Mouse (Mus musculus) CH12F3 (cell line): ENCODE results near the gene Wwox.

ENCODE experiments used
- in situ Hi-C: fragments of 300-500 bp; cut with MboI; formaldehyde crosslinking; loops from 2 replicates; pipeline ENCODE4 v1.14.3; 2020; ENCODE audit warnings: low sequenced_read_pairs

The Wwox gene

DNA sequence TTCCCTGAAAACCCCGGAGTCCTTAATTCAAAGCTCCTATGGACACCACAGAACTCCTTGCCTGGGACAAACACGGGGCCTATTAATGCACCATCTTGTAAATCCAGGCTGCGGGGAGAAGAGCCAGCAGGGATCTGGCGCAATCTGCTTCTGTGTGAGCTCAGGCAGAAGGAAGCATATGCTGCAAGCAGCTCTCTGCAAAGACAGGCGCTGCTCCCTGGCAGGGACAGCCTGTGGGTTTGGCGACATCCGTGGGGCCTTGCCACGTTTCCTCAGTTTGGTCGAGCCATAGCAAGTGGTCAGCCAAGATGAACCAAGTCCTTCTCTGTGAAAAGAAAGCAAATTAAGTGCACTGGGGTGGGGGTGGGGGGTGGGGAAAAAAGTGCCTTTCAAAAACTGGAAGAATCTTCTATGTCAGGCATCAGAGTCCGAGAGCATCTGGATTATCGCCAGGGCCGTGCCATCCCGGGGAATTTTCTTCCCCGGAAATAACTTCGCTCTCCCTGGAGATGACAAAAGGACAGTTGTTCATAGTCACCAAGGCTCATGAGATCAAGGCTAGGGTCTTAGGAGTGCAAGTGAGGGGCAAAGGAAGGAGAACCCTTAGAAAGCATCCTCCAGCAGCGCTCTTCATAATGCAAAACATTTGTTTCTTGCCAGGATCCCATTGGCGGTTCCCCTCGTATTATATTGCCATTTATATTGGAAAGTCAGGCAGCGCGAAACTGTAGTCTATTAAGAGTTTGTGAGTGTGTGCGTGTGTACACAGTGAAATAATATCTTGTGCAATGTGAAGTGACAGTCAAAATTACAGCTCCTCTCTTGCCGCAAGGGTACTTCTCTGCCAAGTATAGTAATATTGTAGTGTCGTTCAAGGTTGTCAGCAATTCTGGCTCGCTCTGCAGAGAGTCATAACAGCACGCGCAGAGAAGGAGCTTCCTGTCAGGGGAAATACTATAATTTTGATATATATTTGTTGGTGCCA lies 152.1 kb downstream of the Wwox start:
- in situ Hi-C loops, result no loop called here

GRCm38 (mm10) chr8:114593424-114594157 lies 154.1 kb downstream of the Wwox start:
- in situ Hi-C loops, result no loop called here

DNA sequence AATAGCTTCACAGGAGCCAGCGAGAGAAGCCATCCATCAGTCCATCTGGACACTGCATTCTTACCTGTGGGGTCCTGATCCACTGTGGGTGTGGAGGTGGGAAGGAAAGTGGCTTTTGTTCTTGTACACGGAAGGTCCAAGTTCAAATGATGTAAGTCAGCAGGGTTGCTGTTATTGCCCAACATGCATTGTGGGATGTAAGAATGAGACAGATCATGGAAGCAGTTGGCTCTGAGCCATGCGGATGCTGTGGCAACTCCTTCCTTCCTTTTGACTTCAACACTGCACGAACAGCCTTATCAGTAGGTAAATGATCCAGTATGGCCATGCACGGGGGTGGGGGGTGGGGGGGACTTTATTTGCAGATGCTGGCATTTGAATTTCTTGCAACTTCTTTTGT lies 155.4 kb downstream of the Wwox start:
- in situ Hi-C loops, result no loop called here

DNA sequence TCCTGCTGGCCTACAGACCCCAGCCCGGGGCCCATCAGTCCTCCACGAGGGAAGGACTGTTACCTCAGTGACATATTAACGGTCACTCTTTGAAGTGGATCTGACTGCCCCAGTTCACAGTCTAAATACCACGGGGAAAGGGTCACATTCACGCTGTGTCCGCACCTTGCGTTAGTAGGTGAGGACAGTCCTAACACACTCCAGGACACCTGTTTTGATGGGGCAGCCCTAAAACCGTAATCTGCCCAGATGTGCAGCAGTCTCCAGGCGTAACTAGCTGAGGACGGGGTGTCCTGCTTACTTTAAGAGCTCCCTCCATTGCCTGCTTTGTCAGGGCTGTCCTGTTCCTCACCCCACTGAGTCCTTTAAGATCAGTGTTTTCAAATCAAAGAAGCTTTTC lies 160.1 kb downstream of the Wwox start:
- in situ Hi-C loops, result no loop called here

- in situ Hi-C loops, result no loop called here
Measured at GRCm38 (mm10) chr8:114600196-114600595, 160.7 kb downstream of the Wwox start.

DNA sequence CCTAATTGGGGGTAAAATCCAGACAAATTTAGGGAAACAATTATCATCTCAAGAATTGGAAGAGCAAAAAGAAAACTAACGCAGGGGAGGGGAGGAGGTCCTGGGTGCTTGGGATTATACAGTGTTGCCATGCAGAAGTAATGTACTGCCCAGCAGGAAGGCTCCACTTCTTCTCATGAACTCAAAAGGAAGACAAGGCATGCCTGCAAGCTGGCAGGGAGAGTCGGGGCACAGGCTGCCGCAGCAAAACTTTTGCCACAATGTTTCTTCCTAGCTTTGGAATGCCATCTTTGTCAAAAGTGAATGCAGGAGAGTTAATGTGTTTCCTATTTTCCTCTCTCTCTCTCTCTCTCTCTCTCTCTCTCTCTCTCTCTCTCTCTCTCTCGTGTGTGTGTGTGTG lies 163.6 kb downstream of the Wwox start:
- in situ Hi-C loops, result no loop called here

GRCm38 (mm10) chr8:114603561-114603960 lies 164.1 kb downstream of the Wwox start:
- in situ Hi-C loops, result no loop called here

DNA sequence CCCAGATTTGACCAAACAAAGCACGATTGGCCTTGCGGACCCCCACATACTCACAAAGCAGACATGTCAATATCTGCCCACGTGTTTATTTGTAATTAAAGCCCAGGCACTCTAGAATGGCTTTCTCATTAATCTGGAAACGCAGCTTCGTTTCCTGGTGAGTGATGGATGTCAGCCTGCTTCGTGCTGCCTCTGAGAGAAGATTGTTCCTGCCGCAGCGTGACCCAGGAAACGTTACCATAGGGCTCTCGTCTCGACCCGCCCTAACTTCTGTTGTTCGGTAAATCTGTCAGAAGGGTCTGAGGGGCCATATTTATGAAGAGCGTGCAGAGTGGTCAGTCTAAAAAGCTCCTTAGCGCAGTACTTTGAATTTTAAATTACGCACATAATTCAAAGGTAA lies 164.9 kb downstream of the Wwox start:
- in situ Hi-C loops, result no loop called here

GRCm38 (mm10) chr8:114605651-114606050 lies 166.2 kb downstream of the Wwox start:
- in situ Hi-C loops, result no loop called here

- in situ Hi-C loops, result no loop called here
Measured at GRCm38 (mm10) chr8:114609330-114609729, 169.9 kb downstream of the Wwox start.

DNA sequence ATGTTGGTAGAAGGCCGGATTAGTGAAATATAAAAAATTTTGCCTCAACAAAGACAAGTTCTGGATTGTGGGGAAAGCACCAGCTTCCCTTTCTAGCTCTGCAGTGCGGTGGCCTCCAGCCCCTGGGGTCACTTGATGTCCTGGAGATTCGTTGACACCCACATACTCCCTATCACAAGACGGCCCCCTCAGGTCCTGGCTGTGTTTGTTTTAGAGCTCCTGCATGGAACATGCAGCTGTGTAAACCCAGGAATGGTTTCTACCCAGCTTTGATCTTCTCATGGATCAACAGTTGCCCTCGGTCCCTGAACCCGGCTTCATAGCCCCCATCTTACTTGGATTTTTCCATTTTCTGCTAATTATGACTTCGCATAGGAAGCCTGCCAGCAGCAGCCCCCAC lies 171.6 kb downstream of the Wwox start:
- in situ Hi-C loops, result no loop called here

DNA sequence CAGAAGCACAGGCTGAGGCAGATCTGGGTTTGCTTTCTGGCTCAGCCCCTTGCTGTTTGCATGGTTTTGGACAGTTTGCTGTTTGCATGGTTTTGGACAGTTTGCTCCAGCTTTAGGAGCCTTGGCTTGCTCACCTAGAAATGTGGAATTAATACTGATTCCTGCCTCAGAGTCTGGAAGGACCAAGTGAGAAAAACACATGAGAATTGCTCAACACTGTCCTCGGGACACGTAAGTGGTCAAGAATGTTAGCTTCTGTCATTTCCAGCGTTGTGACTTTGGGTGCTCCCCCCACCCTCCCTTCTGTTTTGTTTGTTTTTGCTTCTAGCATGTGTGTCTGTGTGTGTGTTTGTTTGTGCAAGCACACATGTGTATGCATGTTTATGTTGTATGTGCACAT lies 172.6 kb downstream of the Wwox start:
- in situ Hi-C loops, result no loop called here

DNA sequence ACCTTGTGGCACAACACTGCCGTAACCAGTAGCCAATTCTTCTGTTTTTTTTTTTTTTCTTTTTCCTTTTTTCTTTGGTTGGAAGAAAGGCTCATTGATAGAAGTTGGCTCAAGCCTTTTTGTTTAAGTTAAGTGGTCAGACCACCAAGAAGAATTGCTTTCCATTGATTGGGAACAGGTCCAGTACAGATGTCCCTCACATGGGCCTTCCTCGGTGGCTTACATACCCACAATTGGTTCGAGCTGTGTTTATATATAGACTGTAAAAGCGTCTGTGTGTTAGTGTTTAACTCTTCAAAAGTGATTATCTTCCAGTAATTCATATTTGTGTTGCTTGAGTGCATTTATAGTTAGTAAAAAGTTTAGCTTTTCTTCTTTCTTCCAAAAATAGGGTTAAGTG lies 176.0 kb downstream of the Wwox start:
- in situ Hi-C loops, result no loop called here

DNA sequence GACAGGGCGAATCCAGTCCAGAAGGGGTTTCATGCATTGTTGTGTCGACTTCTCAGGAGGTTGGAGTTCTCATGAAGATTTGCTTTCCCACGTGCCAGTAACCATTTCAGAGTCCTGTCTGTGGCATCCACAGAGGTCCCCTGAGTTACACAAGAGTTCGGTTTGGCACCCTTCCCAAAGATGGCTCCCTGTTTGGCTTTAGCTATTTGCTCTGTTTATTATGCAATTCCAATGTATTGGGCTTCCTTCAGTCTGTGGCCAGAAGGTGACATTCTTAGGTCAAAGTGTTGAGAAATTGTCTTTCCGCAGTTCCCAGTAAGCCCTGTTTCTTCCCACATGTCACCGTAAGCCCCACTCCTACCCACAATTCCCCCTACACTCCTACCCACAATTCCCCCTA lies 176.5 kb downstream of the Wwox start:
- in situ Hi-C loops, result no loop called here

DNA sequence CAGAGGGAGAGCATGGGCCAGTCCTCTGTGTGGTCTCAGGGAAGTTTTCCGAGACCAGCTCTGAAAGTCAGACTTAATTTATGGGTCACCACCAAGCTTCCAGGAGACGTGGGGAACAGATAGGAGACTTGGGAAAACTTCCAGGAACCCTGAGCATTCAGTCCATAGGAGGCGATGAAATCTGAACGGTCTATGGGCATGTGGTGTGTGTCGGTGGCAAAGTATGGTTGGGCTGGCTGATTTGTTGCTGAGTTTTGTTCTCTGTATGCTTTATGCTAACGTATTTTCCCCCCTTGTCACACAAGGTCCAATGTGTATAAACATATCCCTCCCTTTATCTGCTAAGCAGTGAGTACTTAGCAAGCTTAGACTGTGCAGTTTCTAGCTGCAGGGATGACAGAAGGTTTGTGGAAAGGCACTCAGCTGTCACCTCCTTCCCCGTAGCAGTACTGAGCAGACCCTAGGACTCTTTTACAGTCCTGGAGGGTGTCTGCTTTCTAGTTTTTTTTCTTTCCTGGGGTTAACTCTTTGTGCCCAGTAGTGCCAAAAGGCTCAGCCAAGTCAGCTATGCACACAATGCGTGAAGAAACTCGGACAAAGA lies 179.6 kb downstream of the Wwox start:
- in situ Hi-C loops, result no loop called here

- in situ Hi-C loops, result no loop called here
Measured at GRCm38 (mm10) chr8:114625402-114625801, 185.9 kb downstream of the Wwox start.

GRCm38 (mm10) chr8:114626897-114627296 lies 187.4 kb downstream of the Wwox start:
- in situ Hi-C loops, result no loop called here

GRCm38 (mm10) chr8:114629719-114630118 lies 190.3 kb downstream of the Wwox start:
- in situ Hi-C loops, result no loop called here

DNA sequence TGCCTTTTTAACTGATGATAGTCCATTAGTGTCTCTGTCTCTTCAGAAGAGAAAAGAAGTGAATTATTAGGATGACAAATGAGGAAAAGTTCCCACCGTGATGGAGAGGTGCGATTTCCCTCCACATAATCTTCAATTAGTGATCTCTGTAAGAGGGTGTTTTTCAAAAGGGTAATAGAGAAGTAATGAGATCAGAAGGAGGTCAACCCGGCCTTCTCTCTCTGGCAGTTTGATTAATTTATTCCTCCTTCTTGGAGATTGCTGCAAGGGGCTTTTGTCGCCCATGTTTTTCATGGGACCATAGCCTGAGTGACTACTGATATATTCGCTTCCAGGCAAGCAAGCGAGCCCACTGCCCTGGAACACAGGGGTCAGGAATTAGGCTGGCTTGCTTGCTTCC lies 191.6 kb downstream of the Wwox start:
- in situ Hi-C loops, result no loop called here

- in situ Hi-C loops, result no loop called here
Measured at GRCm38 (mm10) chr8:114634151-114634550, 194.7 kb downstream of the Wwox start.

- in situ Hi-C loops, result no loop called here
Measured at GRCm38 (mm10) chr8:114634669-114635410, 195.4 kb downstream of the Wwox start.
